Mouse (Mus musculus): Measurements from ENCODE around the gene Impg2.

The Impg2 gene

GRCm38 (mm10) chr16:56204051-56204450 is at the start of gene Impg2:
TSS of gene Impg2 (plus strand) at chr16:56204313.
- DNase-seq (ENCODE audit: low read depth, low spot score): no peak

- no peak for DNase-seq (ENCODE audit: low read depth, low spot score)
Measured at GRCm38 (mm10) chr16:56163466-56163865, 40.6 kb upstream of the Impg2 start.

GRCm38 (mm10) chr16:56170247-56170646 is 33.9 kb upstream of the Impg2 start:
- no peak for DNase-seq (ENCODE audit: low read depth, low spot score)

- DNase-seq (ENCODE audit: low read depth, low spot score): peak; percentile 57
Measured at GRCm38 (mm10) chr16:56175867-56176581, 28.1 kb upstream of the Impg2 start.

- DNase-seq (ENCODE audit: low read depth, low spot score): no peak
Measured at GRCm38 (mm10) chr16:56186863-56187262, 17.2 kb upstream of the Impg2 start.

- no peak for DNase-seq (ENCODE audit: low read depth, low spot score)
Measured at GRCm38 (mm10) chr16:56188198-56188597, 15.9 kb upstream of the Impg2 start.

GRCm38 (mm10) chr16:56212740-56213139 is 8.6 kb downstream of the Impg2 start:
- no peak for DNase-seq (ENCODE audit: low read depth, low spot score)

- DNase-seq (ENCODE audit: low read depth, low spot score): peak; percentile 58
Measured at GRCm38 (mm10) chr16:56227686-56228085, 23.6 kb downstream of the Impg2 start.

- no peak for DNase-seq (ENCODE audit: low read depth, low spot score)
Measured at GRCm38 (mm10) chr16:56229455-56229854, 25.3 kb downstream of the Impg2 start.

GRCm38 (mm10) chr16:56231300-56231699 is 27.2 kb downstream of the Impg2 start:
- DNase-seq (ENCODE audit: low read depth, low spot score): peak; percentile 9

GRCm38 (mm10) chr16:56232736-56233135 is 28.6 kb downstream of the Impg2 start:
- DNase-seq (ENCODE audit: low read depth, low spot score): no peak

GRCm38 (mm10) chr16:56246031-56246430 is 41.9 kb downstream of the Impg2 start:
- no peak for DNase-seq (ENCODE audit: low read depth, low spot score)

- no peak for DNase-seq (ENCODE audit: low read depth, low spot score)
Measured at GRCm38 (mm10) chr16:56273917-56274316, 69.8 kb downstream of the Impg2 start.

- no peak for DNase-seq (ENCODE audit: low read depth, low spot score)
Measured at GRCm38 (mm10) chr16:56279060-56279459, 74.9 kb downstream of the Impg2 start.

GRCm38 (mm10) chr16:56279752-56280151 is 75.6 kb downstream of the Impg2 start:
- no peak for DNase-seq (ENCODE audit: low read depth, low spot score)

GRCm38 (mm10) chr16:56281336-56281735 is 77.2 kb downstream of the Impg2 start:
- no peak for DNase-seq (ENCODE audit: low read depth, low spot score)

GRCm38 (mm10) chr16:56283330-56283729 is 79.2 kb downstream of the Impg2 start:
- DNase-seq (ENCODE audit: low read depth, low spot score): no peak

- no peak for DNase-seq (ENCODE audit: low read depth, low spot score)
Measured at GRCm38 (mm10) chr16:56283873-56284272, 79.8 kb downstream of the Impg2 start.

- DNase-seq (ENCODE audit: low read depth, low spot score): no peak
Measured at GRCm38 (mm10) chr16:56286076-56286475, 82.0 kb downstream of the Impg2 start.

GRCm38 (mm10) chr16:56286977-56287376 is 82.9 kb downstream of the Impg2 start:
- DNase-seq (ENCODE audit: low read depth, low spot score): no peak

GRCm38 (mm10) chr16:56294887-56295286 is 90.8 kb downstream of the Impg2 start:
- DNase-seq (ENCODE audit: low read depth, low spot score): no peak

GRCm38 (mm10) chr16:56295888-56296648 is 92.0 kb downstream of the Impg2 start:
- no peak for DNase-seq (ENCODE audit: low read depth, low spot score)

GRCm38 (mm10) chr16:56298248-56298647 is 94.1 kb downstream of the Impg2 start:
- DNase-seq (ENCODE audit: low read depth, low spot score): no peak
